Mouse (Mus musculus) left cerebral cortex, adult 11 months (tissue): ENCODE results near the gene Plau.
A peak's percentile ranks its signal among the peaks of the same experiment; 100 is the strongest.

Experiments used
- DNase-seq: peaks from one replicate; pipeline ENCODE4 v3.0.0; 2022; ENCODE audit warnings: low spot score

Gene Plau

GRCm38 (mm10) chr14:20836171-20836904 lies at the start of gene Plau:
Plau (plus strand) TSS chr14:20836660.
- peak; percentile 34 for DNase-seq

- DNase-seq = no peak
Measured at GRCm38 (mm10) chr14:20788151-20788550, 48.3 kb upstream of the Plau start.

- no peak for DNase-seq
Measured at GRCm38 (mm10) chr14:20789593-20789992, 46.9 kb upstream of the Plau start.

GRCm38 (mm10) chr14:20790445-20790844 lies 46.0 kb upstream of the Plau start:
- no peak for DNase-seq

GRCm38 (mm10) chr14:20790996-20791395 lies 45.5 kb upstream of the Plau start:
- DNase-seq = no peak

- DNase-seq = no peak
Measured at GRCm38 (mm10) chr14:20791511-20792242, 44.8 kb upstream of the Plau start.

GRCm38 (mm10) chr14:20792243-20792921 lies 44.1 kb upstream of the Plau start:
- no peak for DNase-seq

GRCm38 (mm10) chr14:20792922-20793757 lies 43.3 kb upstream of the Plau start:
- DNase-seq = no peak

GRCm38 (mm10) chr14:20793758-20794531 lies 42.5 kb upstream of the Plau start, which contains the start of gene Camk2g:
Camk2g (minus strand) TSS chr14:20794088.
- DNase-seq = no peak

GRCm38 (mm10) chr14:20794589-20794988 lies 41.9 kb upstream of the Plau start:
- DNase-seq = no peak

- DNase-seq = no peak
Measured at GRCm38 (mm10) chr14:20795423-20796152, 40.9 kb upstream of the Plau start.

- no peak for DNase-seq
Measured at GRCm38 (mm10) chr14:20796170-20796569, 40.3 kb upstream of the Plau start.

- no peak for DNase-seq
Measured at GRCm38 (mm10) chr14:20796643-20797042, 39.8 kb upstream of the Plau start.

GRCm38 (mm10) chr14:20798300-20798699 lies 38.2 kb upstream of the Plau start:
- DNase-seq = no peak

GRCm38 (mm10) chr14:20798761-20799160 lies 37.7 kb upstream of the Plau start:
- DNase-seq = peak; percentile 70

GRCm38 (mm10) chr14:20802926-20803605 lies 33.4 kb upstream of the Plau start:
- no peak for DNase-seq

- no peak for DNase-seq
Measured at GRCm38 (mm10) chr14:20803606-20803938, 32.9 kb upstream of the Plau start.

GRCm38 (mm10) chr14:20804481-20804880 lies 32.0 kb upstream of the Plau start:
- DNase-seq = no peak

GRCm38 (mm10) chr14:20804964-20805672 lies 31.3 kb upstream of the Plau start:
- DNase-seq = no peak
